Mouse (Mus musculus): ENCODE measurements at regions not wholly inside any gene's neighbourhood (a gene's known extent, or its start where the extent isn't known, plus 50 kb on each side); places are given as distances from the start of the nearest gene placed in this dataset.

GRCm38 (mm10) chr19:35302723-35303270, 380.6 kb downstream of the Kif20b start:
- WGBS: 72% methylated on average over 3 of the region's 3 CpGs
- Histone ChIP-seq H3K27ac (ENCODE audit: control insufficient read depth, insufficient read depth, low read depth, low read length, poor library complexity) (no peak overlapping the region), H3K4me3 (replicated peaks; ENCODE audit: control insufficient read depth, low read depth, low read length) (no peak overlapping the region), H3K4me1 (ENCODE audit: control insufficient read depth, insufficient read depth, low read length) (no peaks in the 10 kb centered on the region)
- TF ChIP-seq CTCF (IDR thresholded peaks at IDR 0.05; ENCODE audit: control insufficient read depth, insufficient read depth, low read length): no peak
- no peak for TF ChIP-seq POLR2A (IDR thresholded peaks at IDR 0.05; ENCODE audit: borderline replicate concordance, control insufficient read depth, low read depth, low read length)

Data from bone marrow, adult 2 months (tissue).